Mouse (Mus musculus) small intestine, adult 2 months (tissue): ENCODE measurements around the gene Ppp4r4.

Experiments
- CTCF ChIP-seq: fragments of 200-500 bp; IDR thresholded peaks from 2 replicates; pipeline ENCODE4 v1.5.1; 2012; ENCODE audit warnings: low read depth, mild to moderate bottlenecking, control low read depth, inconsistent platforms, low read length, moderate library complexity, mixed read lengths; ENCODE audit not compliant: insufficient replicate concordance, insufficient read length; ENCODE audit errors: extremely low read depth
- POLR2A ChIP-seq: fragments of 200-500 bp; IDR thresholded peaks from 2 replicates; pipeline ENCODE4 v1.6.1; 2012; ENCODE audit warnings: low read depth, mild to moderate bottlenecking, control low read depth, inconsistent platforms, low read length, moderate library complexity

DNA sequence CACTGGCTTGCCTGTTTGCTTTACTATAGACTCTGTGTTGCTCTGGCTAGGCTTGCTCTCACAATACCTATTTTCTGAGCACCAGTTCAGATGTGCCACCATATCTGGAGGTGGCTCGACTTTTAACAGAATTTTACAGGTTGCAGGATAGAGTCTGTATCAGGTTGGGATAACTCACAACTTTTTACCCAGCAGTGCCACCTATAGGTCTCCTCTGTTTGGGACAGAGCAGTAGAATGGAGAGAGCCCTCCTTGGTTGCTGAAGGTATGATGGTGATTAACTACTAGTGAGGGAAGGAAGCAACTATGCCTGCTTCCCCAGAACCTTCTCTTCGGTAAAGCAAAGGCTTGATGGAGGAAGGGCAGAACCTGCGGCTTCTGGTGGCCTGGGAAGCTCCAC, 35.0 kb downstream of the Ppp4r4 start:
- TF ChIP-seq CTCF: no peak
- TF ChIP-seq POLR2A: no peak
